Mouse (Mus musculus): ENCODE data around the gene Rad50. TPM values are rescaled to one million over a fixed set of nuclear protein-coding genes. Genes with fewer than 3 reads are reported as not detected.

Rad50 gene
- polyA plus RNA-seq, 1 experiment from 2014 or later = 27.8 TPM

Other genes starting within 250 kb of the Rad50 start
- not detected in 2 replicates for gene Gm9837, start 236.8 kb downstream of the Rad50 start, polyA plus RNA-seq (2015; fragmentation: Nextera tagmentation; extraction: Ambion mirVana)
- not detected in 2 replicates for gene Gm9945, start 227.2 kb downstream of the Rad50 start, polyA plus RNA-seq (2015; fragmentation: Nextera tagmentation; extraction: Ambion mirVana)
- gene Sowaha, start 227.0 kb downstream of the Rad50 start, polyA plus RNA-seq (2015; fragmentation: Nextera tagmentation; extraction: Ambion mirVana) = 0.46 and 0.58 TPM in 2 replicates
- gene Sept8, start 188.1 kb downstream of the Rad50 start, polyA plus RNA-seq (2015; fragmentation: Nextera tagmentation; extraction: Ambion mirVana) = 33.8 and 34.4 TPM in 2 replicates
- gene Kif3a, start 139.9 kb downstream of the Rad50 start, polyA plus RNA-seq (2015; fragmentation: Nextera tagmentation; extraction: Ambion mirVana) = 53.5 and 57.0 TPM in 2 replicates
- gene Il4, start 88.7 kb downstream of the Rad50 start, polyA plus RNA-seq (2015; fragmentation: Nextera tagmentation; extraction: Ambion mirVana) = 0.95 and 1.1 TPM in 2 replicates
- not detected in 2 replicates for gene Il13, start 72.6 kb downstream of the Rad50 start, polyA plus RNA-seq (2015; fragmentation: Nextera tagmentation; extraction: Ambion mirVana)
- gene Il5, start 13.5 kb upstream of the Rad50 start, polyA plus RNA-seq (2015; fragmentation: Nextera tagmentation; extraction: Ambion mirVana) = 0.15 TPM in 1 of 2 replicates, not detected in the other
- 25.8 and 29.4 TPM in 2 replicates for gene Irf1, start 62.7 kb upstream of the Rad50 start, polyA plus RNA-seq (2015; fragmentation: Nextera tagmentation; extraction: Ambion mirVana)
- gene Gm17334, start 65.9 kb upstream of the Rad50 start, polyA plus RNA-seq (2015; fragmentation: Nextera tagmentation; extraction: Ambion mirVana) = 0.51 TPM in 1 of 2 replicates, not detected in the other
- 2.0 and 2.4 TPM in 2 replicates for gene Gm12216, start 151.9 kb upstream of the Rad50 start, polyA plus RNA-seq (2015; fragmentation: Nextera tagmentation; extraction: Ambion mirVana)
- 9.4 and 10.7 TPM in 2 replicates for gene Slc22a5, start 184.3 kb upstream of the Rad50 start, polyA plus RNA-seq (2015; fragmentation: Nextera tagmentation; extraction: Ambion mirVana)